Mouse (Mus musculus): Measurements from ENCODE around the gene Tenm3. TPM values are rescaled to one million over a fixed set of nuclear protein-coding genes. Genes with fewer than 3 reads are reported as not detected.

Gene Tenm3
- polyA plus RNA-seq, 1 experiment: 19.1 TPM

- no peaks in the 10 kb centered on the region for H3K4me1 ChIP-seq (ENCODE audit: control insufficient read depth, insufficient read depth, low read length)
- no peak overlapping the region for H3K27ac ChIP-seq (ENCODE audit: insufficient read depth, low read length)
- H3K4me3 ChIP-seq (ENCODE audit: insufficient read depth, low read length): no peak overlapping the region
- TF ChIP-seq CTCF (IDR thresholded peaks at IDR 0.05; ENCODE audit: extremely low read depth, insufficient read depth, low read length) (no peak), POLR2A (IDR thresholded peaks at IDR 0.05; ENCODE audit: extremely low read depth, insufficient read depth, low read length) (no peak)
Observed at GRCm38 (mm10) chr8:48780628-48781027, 63.1 kb downstream of the Tenm3 start.

DNA sequence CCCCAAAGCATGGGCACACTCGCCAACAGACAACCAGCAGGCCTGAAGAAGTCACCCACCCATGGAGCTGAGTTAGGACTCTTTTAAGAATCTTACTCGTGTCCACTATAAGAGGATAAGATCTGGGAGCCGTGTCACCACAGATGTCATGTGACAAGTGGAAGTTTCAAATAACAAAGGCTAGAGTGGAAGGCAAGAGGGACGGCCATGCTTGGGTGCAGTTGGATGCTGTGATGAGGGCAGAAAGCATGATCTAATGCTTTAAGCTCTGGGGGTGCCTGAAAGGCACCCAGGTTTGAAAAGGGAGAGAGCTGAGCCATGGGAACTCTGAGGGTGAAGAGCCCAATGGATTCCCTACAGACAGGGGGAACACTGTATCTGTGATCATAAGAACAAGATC lies 64.6 kb downstream of the Tenm3 start:
- no peak overlapping the region for H3K4me3 ChIP-seq (ENCODE audit: insufficient read depth, low read length)
- TF ChIP-seq POLR2A (IDR thresholded peaks at IDR 0.05; ENCODE audit: extremely low read depth, insufficient read depth, low read length) (no peak), CTCF (IDR thresholded peaks at IDR 0.05; ENCODE audit: extremely low read depth, insufficient read depth, low read length) (no peak)
- H3K27ac ChIP-seq (ENCODE audit: insufficient read depth, low read length): no peak overlapping the region
- H3K4me1 ChIP-seq (ENCODE audit: control insufficient read depth, insufficient read depth, low read length): no peaks in the 10 kb centered on the region

GRCm38 (mm10) chr8:48776081-48776480 lies 67.7 kb downstream of the Tenm3 start:
- Histone ChIP-seq H3K4me3 (ENCODE audit: insufficient read depth, low read length) (no peak overlapping the region), H3K4me1 (ENCODE audit: control insufficient read depth, insufficient read depth, low read length) (no peaks in the 10 kb centered on the region), H3K27ac (ENCODE audit: insufficient read depth, low read length) (no peak overlapping the region)
- no peak for TF ChIP-seq POLR2A (IDR thresholded peaks at IDR 0.05; ENCODE audit: extremely low read depth, insufficient read depth, low read length)
- TF ChIP-seq CTCF (IDR thresholded peaks at IDR 0.05; ENCODE audit: extremely low read depth, insufficient read depth, low read length): no peak

- no peaks in the 10 kb centered on the region for H3K4me1 ChIP-seq (ENCODE audit: control insufficient read depth, insufficient read depth, low read length)
- no peak overlapping the region for H3K27ac ChIP-seq (ENCODE audit: insufficient read depth, low read length)
- H3K4me3 ChIP-seq (ENCODE audit: insufficient read depth, low read length): no peak overlapping the region
Observed at GRCm38 (mm10) chr8:48775531-48776037, 68.2 kb downstream of the Tenm3 start.

GRCm38 (mm10) chr8:48774837-48775236 lies 68.9 kb downstream of the Tenm3 start:
- no peak overlapping the region for H3K4me3 ChIP-seq (ENCODE audit: insufficient read depth, low read length)
- no peaks in the 10 kb centered on the region for H3K4me1 ChIP-seq (ENCODE audit: control insufficient read depth, insufficient read depth, low read length)
- H3K27ac ChIP-seq (ENCODE audit: insufficient read depth, low read length): no peak overlapping the region
- TF ChIP-seq POLR2A (IDR thresholded peaks at IDR 0.05; ENCODE audit: extremely low read depth, insufficient read depth, low read length): no peak
- TF ChIP-seq CTCF (IDR thresholded peaks at IDR 0.05; ENCODE audit: extremely low read depth, insufficient read depth, low read length): no peak

More at GRCm38 (mm10) chr8:48775531-48776037, 68.2 kb downstream of the Tenm3 start:
- TF ChIP-seq CTCF (IDR thresholded peaks at IDR 0.05; ENCODE audit: extremely low read depth, insufficient read depth, low read length): no peak
- TF ChIP-seq POLR2A (IDR thresholded peaks at IDR 0.05; ENCODE audit: extremely low read depth, insufficient read depth, low read length): no peak

DNA sequence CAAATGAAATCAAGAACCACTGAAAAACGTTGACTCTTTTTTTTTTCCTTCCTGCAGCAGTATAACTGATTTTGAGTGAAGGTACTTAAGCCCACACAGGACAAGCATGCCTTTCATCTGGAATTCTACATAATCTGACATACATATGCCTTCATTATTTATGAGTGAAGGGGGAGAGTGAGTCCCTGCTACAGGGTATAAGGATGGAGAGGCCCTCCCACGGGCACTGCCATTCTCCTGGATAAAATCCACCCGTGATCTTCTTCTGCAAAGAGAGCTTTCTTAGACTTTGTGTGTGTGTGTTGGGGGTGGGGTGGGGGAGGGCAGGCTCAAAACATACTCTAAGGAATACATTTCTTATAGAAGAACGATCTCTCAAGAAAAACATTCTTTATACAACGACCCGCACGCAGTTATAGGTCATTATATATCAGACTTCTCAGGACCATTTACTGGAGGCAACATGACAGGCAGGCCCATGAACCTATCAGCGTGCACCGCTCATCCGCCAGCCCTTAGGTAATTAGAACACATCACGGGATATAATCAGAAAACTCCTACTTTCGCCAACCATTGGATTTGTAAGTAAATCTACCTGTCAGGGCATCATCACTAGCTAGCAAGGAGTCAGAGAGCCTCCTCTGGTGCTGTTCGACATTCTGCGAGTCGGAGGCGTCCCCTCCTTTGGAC lies 77.1 kb downstream of the Tenm3 start:
- Histone ChIP-seq H3K4me3 (ENCODE audit: insufficient read depth, low read length) (no peak overlapping the region), H3K27ac (ENCODE audit: insufficient read depth, low read length) (no peak overlapping the region), H3K4me1 (ENCODE audit: control insufficient read depth, insufficient read depth, low read length) (no peaks in the 10 kb centered on the region)
- TF ChIP-seq POLR2A (IDR thresholded peaks at IDR 0.05; ENCODE audit: extremely low read depth, insufficient read depth, low read length): no peak
- no peak for TF ChIP-seq CTCF (IDR thresholded peaks at IDR 0.05; ENCODE audit: extremely low read depth, insufficient read depth, low read length)

DNA sequence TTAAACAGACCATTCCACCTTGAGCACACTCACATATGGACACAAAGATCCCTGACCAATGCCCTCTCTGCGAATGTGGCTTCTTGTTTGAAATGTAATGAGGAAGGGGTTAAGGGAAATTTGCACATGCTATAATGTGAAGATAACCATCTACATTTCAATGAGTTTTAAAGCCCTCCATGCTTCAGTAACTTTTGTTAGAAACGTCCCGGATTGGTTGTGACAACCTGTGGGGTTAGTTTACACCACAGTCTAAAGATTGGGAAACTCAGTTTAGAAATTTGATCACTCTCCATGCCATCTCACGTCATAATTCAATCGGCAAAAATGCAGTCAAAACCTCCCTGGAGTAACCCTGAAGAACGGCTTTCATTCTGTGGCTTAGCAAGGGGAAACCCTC lies 78.5 kb downstream of the Tenm3 start:
- H3K4me1 ChIP-seq (ENCODE audit: control insufficient read depth, insufficient read depth, low read length): no peaks in the 10 kb centered on the region
- no peak overlapping the region for H3K4me3 ChIP-seq (ENCODE audit: insufficient read depth, low read length)
- no peak overlapping the region for H3K27ac ChIP-seq (ENCODE audit: insufficient read depth, low read length)
- TF ChIP-seq CTCF (IDR thresholded peaks at IDR 0.05; ENCODE audit: extremely low read depth, insufficient read depth, low read length) (no peak), POLR2A (IDR thresholded peaks at IDR 0.05; ENCODE audit: extremely low read depth, insufficient read depth, low read length) (no peak)

GRCm38 (mm10) chr8:48764011-48764410 lies 79.7 kb downstream of the Tenm3 start:
- TF ChIP-seq CTCF (IDR thresholded peaks at IDR 0.05; ENCODE audit: extremely low read depth, insufficient read depth, low read length): no peak
- TF ChIP-seq POLR2A (IDR thresholded peaks at IDR 0.05; ENCODE audit: extremely low read depth, insufficient read depth, low read length): no peak
- Histone ChIP-seq H3K27ac (ENCODE audit: insufficient read depth, low read length) (no peak overlapping the region), H3K4me3 (ENCODE audit: insufficient read depth, low read length) (no peak overlapping the region), H3K4me1 (ENCODE audit: control insufficient read depth, insufficient read depth, low read length) (no peaks in the 10 kb centered on the region)

GRCm38 (mm10) chr8:48756874-48757273 lies 86.9 kb downstream of the Tenm3 start:
- H3K4me3 ChIP-seq (ENCODE audit: insufficient read depth, low read length): no peak overlapping the region
- no peaks in the 10 kb centered on the region for H3K4me1 ChIP-seq (ENCODE audit: control insufficient read depth, insufficient read depth, low read length)
- H3K27ac ChIP-seq (ENCODE audit: insufficient read depth, low read length): no peak overlapping the region
- TF ChIP-seq CTCF (IDR thresholded peaks at IDR 0.05; ENCODE audit: extremely low read depth, insufficient read depth, low read length) (no peak), POLR2A (IDR thresholded peaks at IDR 0.05; ENCODE audit: extremely low read depth, insufficient read depth, low read length) (no peak)

GRCm38 (mm10) chr8:48755492-48755891 lies 88.3 kb downstream of the Tenm3 start:
- TF ChIP-seq CTCF (IDR thresholded peaks at IDR 0.05; ENCODE audit: extremely low read depth, insufficient read depth, low read length) (no peak), POLR2A (IDR thresholded peaks at IDR 0.05; ENCODE audit: extremely low read depth, insufficient read depth, low read length) (no peak)
- Histone ChIP-seq H3K4me1 (ENCODE audit: control insufficient read depth, insufficient read depth, low read length) (no peaks in the 10 kb centered on the region), H3K27ac (ENCODE audit: insufficient read depth, low read length) (no peak overlapping the region), H3K4me3 (ENCODE audit: insufficient read depth, low read length) (no peak overlapping the region)
